ENCODE assay signal across 8 mouse cellular contexts in the genomic region with DNA sequence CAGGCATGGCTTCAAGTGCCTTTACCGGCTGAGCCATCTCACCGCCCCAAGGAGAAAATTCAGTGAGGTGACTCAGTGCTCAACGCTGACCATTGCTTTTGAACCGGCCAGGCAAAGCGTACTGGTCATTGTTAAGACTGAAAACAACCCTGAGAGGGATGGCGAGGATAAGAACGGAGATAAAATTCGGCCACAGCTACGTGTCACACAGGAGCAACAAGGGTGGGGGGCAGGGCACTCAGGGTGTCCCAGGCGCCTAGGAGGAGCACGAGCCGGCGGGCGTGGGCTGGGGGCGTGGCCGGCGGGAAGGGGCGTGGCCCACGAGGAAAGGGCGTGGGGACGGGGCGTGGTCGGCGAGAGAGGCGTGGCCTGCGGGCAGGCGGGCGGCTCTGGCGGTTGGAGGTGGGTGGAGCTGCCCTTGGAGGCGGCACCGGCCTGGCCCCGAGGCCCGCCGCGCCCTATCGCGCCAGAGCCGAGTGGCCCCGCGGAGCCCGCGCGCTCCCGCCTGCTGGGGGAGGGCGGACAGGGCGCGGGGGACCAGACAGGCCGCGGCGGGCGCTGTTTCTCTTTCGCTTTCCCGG.
DNase-seq lines count a peak whose midpoint lies in the region; ATAC-seq and TF ChIP-seq lines count a peak whose summit lies in the region.

No protein-coding gene starts in this region.

- H3K4me1 ChIP-seq in cortical plate, adult 2 months (ENCODE audit: control insufficient read depth, insufficient read depth, low read length), result peaks cover 1% of the 10 kb centered on the region; the same call in 1 of the 2 replicates

- TF ChIP-seq CTCF in cortical plate, adult 2 months (IDR thresholded peaks at IDR 0.05; ENCODE audit: extremely low read depth, insufficient read depth, low read length), result no peak

- TF ChIP-seq POLR2A in cortical plate, adult 2 months (IDR thresholded peaks at IDR 0.05; ENCODE audit: extremely low read depth, insufficient read depth, low read length), result no peak

- no peak overlapping the region for H3K27ac ChIP-seq in cortical plate, adult 2 months (ENCODE audit: insufficient read depth, low read length)

- H3K4me3 ChIP-seq in cortical plate, adult 2 months (ENCODE audit: insufficient read depth, low read length), result peak overlapping the region; percentile 32

- peak; percentile 98 for DNase-seq in gastrocnemius, postnatal 10 days
- DNase-seq in left cerebral cortex, postnatal 10 days (ENCODE audit: extremely low spot score in 1 of 2, low spot score in 2 of 2), result peak; percentile 74 to 94
- peak; percentile 88 for DNase-seq in right cerebral cortex, postnatal 25 days
- DNase-seq in urinary bladder, postnatal 4 days (ENCODE audit: low spot score in 2 of 2), result peak; percentile 92 to 95

- intact Hi-C loops in left cerebral cortex, postnatal 10 days (cut with DNase I), result no loop called here

- peak; percentile 96 for ATAC-seq in activated CD4-positive, CD25-positive, alpha-beta regulatory T cell, adult 4 months
- peak; percentile 94 for ATAC-seq in inflammation-experienced regulatory T-cells, adult 6 months
- ATAC-seq in megakaryocyte-erythroid progenitor cell, adult 5-6 weeks (replicated peaks; ENCODE audit: low FRiP score, low TSS enrichment, poor library complexity, severe bottlenecking), result peak; percentile 95
